Mouse (Mus musculus) liver, adult (tissue): Measurements from ENCODE around the gene Sema7a.

Source experiments
- GATA4 ChIP-seq: IDR thresholded peaks from 2 replicates; pipeline ENCODE4 v1.6.1; 2014; ENCODE audit warnings: mild to moderate bottlenecking, low read length; ENCODE audit not compliant: insufficient replicate concordance

The Sema7a gene

DNA sequence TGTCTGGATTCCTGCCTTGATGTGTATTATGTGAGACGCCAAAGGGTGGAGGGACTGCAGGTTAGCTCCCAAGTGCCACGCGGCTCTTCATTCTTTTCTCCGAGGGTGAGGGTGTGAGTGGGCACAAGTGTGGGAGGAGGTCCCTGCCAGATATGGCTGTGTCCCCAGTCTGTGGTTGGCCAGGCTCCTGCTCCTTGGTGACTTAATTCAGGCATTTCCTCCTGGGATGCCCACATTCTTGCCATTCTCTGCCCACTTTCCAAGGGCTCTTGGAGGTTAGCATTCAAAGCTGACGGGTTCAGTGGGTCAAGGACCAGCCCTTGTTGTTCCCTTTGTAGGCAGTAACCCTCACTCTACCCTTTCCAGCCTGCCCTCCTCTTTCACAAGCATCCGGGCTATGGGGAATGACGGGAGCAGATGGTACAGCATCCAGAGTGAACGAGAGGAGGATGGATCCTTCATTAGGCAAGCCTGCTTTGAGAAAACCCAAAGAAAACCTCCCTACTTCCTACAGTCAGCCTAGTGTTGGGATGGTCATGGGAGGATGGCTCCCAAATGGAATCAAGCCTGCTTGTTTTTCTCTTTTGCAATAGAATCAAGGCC, 9.3 kb downstream of the Sema7a start:
- TF ChIP-seq GATA4 = no peak

DNA sequence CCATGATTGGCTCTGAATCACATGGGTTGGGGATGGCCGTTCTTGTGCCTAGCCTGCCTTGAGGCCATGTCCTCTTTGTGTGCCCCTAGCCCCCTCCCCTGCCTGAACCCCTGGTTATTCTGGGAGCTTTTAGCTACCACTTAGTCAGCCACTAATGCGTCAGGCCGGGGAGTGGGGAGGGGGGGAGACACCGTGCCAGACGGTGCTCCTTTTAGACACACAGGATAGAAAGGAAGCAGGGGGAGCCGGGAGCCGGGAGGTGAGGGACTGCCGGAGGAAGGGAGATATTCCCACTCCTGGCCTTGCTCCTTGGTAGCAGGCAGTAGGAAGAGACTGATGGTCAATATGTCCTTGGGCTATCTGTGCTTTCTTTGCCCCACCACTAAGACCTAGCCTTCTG, 10.0 kb downstream of the Sema7a start:
- no peak for TF ChIP-seq GATA4

DNA sequence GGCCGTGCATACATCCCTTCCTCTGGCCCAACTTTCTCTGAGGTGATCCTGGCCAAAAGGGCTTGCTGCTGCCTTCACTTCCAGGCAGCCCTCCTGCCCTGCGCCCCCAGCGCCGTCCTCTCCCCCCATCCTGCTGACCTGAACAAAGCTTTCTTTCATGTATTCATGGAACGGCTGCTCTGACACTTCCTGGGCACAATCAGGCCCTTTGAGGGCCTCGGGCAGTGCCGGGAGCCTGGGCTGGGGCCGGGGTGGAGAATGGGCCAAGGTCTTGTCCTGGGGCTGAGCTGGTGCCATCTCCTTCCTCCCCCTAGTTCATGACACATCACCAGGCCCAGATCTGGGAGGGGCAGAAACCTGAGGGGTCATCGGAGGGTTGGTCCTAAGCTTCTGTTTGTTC, 10.6 kb downstream of the Sema7a start:
- no peak for TF ChIP-seq GATA4

DNA sequence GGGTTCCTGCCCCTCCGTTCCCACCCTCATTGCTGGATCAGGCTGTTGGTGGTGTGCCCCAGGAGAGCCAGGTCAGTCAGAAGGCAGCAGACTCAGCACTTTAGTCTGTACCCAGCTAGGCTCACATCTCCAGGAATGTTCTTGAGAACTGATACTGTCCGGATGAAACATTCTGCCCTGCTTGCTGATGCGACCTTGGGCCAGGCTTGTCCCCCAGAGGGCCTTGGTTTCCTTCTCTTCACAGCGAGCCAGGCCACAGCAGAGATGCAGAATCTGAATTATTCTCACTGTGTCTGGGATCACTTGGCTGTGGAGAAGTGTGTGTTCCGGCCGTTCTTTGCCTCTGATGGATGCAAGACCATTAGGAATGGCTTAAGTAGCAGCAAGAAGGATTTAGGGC, 12.1 kb downstream of the Sema7a start:
- no peak for TF ChIP-seq GATA4

DNA sequence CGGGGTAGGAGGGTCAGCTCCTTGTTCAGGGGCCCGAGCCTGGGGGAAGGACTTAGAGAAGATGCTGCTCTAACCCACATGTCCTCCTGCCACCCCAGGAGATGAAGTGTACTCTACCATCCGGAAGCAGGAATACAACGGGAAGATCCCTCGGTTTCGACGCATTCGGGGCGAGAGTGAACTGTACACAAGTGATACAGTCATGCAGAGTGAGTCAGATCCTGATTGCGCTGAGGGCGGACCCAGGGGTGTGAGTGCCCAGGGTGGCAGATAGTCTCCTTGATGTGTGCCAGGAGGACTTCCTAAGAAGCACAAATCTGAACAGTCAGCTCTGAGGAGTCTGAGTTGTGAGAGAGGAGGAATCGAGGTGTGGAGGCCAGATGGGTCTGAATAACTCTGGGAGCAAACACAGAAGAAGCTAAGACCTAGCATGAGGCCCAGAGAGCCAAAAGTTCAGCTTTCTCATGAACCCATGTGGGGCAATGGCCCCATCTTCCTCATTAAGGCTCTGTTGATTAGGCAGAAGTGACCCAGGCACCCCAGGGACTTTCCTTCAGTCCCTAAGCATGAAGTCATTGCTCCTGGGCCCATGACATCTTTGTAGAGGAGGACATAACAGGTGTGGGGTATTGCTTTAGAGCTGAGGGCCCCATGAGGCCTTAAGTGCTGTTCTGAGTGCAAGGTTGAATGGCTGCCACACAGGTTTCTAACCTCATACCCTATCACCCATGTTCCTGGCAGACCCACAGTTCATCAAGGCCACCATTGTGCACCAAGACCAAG, 15.2 kb downstream of the Sema7a start:
- TF ChIP-seq GATA4 = no peak

DNA sequence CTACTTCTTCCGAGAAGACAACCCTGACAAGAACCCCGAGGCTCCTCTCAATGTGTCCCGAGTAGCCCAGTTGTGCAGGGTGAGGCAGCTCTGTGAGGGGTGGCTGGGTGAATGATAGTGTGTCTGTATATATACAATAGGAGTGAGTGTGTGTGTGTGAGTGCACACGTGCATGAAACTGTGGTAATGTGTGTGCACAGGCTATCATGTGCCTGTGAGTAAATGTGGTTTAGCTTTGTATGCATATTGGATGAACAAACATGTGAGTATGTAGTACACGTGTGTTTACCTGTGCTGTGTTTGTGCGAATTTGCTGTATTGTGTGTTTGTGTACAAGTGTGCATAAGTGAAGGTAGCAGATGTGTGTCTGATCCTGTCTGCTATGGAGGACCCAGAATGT, 15.9 kb downstream of the Sema7a start:
- TF ChIP-seq GATA4 = no peak

DNA sequence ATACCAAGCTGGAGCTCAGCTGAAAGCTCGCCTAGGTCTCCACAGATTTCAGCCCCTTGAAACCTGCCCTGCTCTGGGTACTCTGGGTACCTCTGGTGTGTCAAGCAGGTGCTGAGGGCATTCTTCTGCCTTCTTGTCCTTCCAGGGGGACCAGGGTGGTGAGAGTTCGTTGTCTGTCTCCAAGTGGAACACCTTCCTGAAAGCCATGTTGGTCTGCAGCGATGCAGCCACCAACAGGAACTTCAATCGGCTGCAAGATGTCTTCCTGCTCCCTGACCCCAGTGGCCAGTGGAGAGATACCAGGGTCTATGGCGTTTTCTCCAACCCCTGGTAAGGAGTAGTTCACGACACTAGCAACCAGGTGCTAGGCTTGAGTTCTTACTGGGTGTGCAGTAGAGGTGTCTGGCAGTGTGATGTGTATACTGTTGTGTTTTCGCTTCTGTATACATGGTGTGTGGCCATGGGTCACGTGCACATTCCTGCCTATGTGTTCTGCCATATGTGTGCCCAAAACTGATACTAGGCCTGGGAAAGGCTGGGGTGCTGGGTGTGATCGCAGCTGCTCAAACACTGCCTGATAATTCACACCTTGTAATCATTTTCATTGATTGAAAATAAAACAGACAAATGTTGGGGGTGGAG, 16.4 kb downstream of the Sema7a start:
- no peak for TF ChIP-seq GATA4

DNA sequence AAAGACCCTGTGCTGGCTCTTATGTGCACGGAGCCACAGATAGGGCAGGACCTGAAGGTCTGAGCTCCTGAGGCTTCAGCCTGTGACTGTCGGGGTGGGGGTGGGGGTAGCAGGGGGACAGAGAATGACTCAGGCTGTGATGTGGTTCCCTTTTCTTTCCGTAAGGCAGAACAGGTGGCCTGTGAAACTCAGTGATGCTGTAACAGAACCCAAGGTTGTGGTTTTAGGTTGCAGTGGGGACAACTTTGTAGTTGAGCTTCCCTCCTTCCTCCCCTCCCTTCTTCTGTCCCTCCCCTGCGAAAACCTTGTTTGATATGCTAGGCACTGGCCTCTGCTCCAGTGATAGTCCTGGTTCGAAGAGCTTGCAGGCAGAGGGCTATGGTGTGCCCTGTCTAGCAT, 16.9 kb downstream of the Sema7a start:
- no peak for TF ChIP-seq GATA4

DNA sequence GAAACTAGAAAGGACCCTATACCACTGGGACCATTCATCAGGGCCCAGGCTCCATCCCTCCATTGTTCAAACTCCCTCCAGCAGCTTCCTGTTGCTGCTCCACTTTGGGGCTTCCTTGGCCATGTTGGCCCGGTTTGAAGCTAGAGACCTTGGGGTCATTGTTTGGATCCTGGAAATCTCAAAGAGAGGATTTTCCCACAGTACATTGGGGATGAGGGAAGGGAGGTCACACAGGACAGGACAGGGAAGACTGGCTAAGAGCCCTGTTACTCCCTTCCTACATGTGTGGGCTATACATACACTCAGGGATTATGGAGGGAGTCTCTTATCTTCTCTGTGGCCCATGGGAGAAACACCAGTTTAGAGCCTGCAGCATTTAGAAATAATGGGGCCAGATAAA, 18.7 kb downstream of the Sema7a start:
- TF ChIP-seq GATA4 = no peak

DNA sequence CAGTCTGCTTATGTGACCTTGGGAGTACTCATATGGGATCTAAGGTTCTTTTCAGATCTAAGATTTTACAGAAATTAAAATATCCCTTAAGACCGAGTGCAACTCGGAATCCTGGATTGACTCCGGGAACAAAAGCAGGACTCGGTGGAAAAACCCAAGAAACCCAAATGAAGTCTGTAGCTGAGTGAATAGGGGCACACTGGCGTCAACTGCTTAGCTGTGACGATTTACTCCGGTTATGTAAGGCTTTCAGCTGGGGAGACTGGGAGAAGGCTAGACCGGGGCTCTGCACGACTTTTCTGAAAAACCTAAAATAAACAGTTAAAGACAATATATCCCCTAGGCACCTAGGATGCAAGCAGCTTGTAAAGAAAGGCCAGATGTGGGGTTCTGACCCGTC, 19.5 kb downstream of the Sema7a start:
- no peak for TF ChIP-seq GATA4

DNA sequence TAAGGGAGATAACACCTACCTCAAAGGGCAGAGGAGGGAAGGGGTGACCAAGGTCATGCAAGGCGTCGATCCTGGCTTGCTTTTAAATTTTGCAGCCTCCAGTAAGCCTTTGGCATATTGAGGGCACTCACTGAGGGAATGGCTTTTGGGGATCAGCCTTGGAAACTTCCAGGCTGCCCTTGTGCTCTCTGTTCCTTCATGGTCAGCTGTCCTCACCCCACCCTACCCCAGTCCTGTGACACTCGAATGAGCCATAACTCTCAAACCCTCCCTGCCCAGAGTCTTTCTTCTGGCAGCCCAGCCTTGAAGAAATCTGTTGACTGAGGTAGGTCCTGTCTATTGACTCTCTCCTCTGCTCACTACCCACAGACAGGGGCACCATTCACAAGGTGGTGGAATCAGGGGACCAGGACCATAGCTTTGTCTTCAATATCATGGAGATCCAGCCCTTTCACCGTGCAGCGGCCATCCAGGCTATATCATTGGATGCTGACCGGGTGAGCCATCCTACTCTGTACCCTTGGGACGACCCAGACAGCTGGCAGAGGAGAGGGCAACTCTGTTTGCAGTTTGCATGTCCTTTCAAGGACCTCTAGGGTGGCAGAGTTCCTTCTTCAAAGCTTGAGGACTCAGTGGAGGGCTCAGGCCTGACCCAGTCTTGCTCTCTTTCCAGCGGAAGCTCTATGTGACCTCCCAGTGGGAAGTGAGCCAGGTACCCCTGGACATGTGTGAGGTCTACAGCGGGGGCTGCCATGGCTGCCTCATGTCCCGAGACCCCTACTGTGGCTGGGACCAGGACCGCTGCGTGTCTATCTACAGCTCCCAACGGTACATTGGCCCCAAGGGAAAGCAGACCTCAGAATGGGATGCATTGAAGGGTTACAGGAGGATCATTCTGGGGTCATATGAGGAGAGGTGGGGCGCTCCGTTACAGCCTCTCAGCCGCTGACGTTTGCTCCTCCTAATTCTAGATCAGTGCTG, 20.3 kb downstream of the Sema7a start:
- no peak for TF ChIP-seq GATA4

DNA sequence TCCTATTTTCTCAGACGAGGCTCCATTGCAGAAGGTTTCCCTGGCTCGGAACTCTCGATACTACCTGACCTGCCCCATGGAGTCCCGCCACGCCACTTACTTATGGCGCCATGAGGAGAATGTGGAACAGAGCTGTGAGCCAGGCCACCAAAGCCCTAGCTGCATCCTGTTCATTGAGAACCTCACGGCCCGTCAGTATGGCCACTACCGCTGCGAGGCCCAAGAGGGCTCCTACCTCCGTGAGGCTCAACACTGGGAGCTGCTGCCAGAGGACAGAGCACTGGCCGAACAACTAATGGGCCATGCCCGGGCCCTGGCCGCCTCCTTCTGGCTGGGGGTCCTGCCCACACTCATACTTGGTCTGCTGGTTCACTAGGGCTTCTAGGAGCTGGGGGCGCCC, 21.3 kb downstream of the Sema7a start:
- no peak for TF ChIP-seq GATA4

DNA sequence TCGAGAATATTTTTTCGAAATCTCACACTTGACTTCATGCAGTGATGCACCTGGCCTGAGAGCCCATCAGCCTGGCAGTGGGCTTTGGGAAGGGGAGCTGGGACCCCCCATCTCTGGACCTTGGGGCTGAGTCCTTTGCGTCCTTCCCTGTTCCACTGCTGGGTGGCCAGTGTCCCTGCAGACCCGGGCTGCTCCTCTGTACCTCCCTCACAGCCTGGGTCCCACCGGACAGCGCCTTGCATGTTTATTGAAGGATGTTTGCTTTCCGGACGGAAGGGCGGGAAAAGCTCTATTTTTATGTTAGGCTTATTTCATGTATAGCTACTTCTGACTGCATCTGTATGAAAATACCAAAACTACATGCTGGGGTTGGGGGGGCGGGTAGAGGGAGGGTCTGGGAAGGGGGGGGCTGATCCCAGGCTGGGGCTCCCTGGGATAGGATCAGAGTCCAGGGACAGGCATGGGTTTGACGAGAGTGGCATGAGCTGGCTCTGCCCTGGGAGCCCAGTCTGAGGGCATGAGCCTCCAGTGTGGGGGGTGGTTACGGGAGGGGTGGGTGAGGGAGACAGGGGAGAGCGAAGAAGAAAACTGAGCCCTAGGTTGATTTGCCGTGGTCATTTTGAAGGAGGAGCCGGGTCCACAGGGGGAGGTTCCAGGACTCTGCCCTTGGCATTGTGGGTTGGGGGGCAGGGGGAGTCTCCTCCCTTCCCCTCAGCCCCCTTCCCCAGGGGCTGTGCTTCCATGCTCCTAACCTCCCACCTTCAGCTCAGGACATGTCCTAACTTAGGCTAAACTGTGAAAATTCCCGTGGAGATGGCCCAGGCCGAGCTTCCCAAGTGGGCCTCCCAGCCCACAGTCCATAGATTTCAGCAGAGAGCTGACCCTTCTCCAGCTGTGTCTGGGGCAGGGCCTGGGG, 22.2 kb downstream of the Sema7a start:
- no peak for TF ChIP-seq GATA4
